Mouse (Mus musculus) ES-E14 (cell line): Measurements from ENCODE around the gene Pcolce.

Source experiments
- HCFC1 ChIP-seq: IDR thresholded peaks from 2 replicates; pipeline ENCODE4 v1.6.1; 2012; ENCODE audit warnings: low read length, inconsistent platforms, borderline replicate concordance; ENCODE audit not compliant: insufficient read depth
- MAFK ChIP-seq: IDR thresholded peaks from 2 replicates; pipeline ENCODE4 v1.6.1; 2014; ENCODE audit warnings: mild to moderate bottlenecking, low read depth, low read length, inconsistent platforms; ENCODE audit not compliant: insufficient read depth
- ZC3H11A ChIP-seq: IDR thresholded peaks from 2 replicates; pipeline ENCODE4 v1.6.1; 2012; ENCODE audit warnings: low read depth, mild to moderate bottlenecking, inconsistent platforms, low read length, borderline replicate concordance

GRCm38 (mm10) chr5:137570691-137571586 is 42.6 kb downstream of the Pcolce start:
- TF ChIP-seq HCFC1 (no peak), MAFK (no peak), ZC3H11A (no peak)
